Mouse (Mus musculus): Measurements from ENCODE around the gene Ddx39. TPM values are rescaled to one million over a fixed set of nuclear protein-coding genes. Genes with fewer than 3 reads are reported as not detected.

The Ddx39 gene
- polyA plus RNA-seq, 1 experiment, result 24.0 TPM

- no peak for DNase-seq
- 92% methylated on average over 12 of the region's 12 CpGs for WGBS
- Histone ChIP-seq H3K4me1 (ENCODE audit: control insufficient read depth, insufficient read depth, low read length) (no peaks in the 10 kb centered on the region), H3K4me3 (replicated peaks; ENCODE audit: extremely low read depth, low read depth, low read length) (no peak overlapping the region)
- TF ChIP-seq CTCF (IDR thresholded peaks at IDR 0.05; ENCODE audit: insufficient read depth, low read length), result no peak
- TF ChIP-seq POLR2A (IDR thresholded peaks at IDR 0.05; ENCODE audit: borderline replicate concordance, extremely low read depth, low read depth, low read length), result no peak
Observed at GRCm38 (mm10) chr8:83679866-83680265, 35.1 kb upstream of the Ddx39 start.

- DNase-seq, result no peak
- no peak overlapping the region for H3K4me3 ChIP-seq (replicated peaks; ENCODE audit: extremely low read depth, low read depth, low read length)
- 79% methylated on average over 5 of the region's 5 CpGs for WGBS
- no peak for TF ChIP-seq POLR2A (IDR thresholded peaks at IDR 0.05; ENCODE audit: borderline replicate concordance, extremely low read depth, low read depth, low read length)
- H3K4me1 ChIP-seq (ENCODE audit: control insufficient read depth, insufficient read depth, low read length), result no peaks in the 10 kb centered on the region
Observed at GRCm38 (mm10) chr8:83680603-83681002, 34.4 kb upstream of the Ddx39 start.

GRCm38 (mm10) chr8:83681099-83681498, 33.9 kb upstream of the Ddx39 start:
- Histone ChIP-seq H3K4me1 (ENCODE audit: control insufficient read depth, insufficient read depth, low read length) (no peaks in the 10 kb centered on the region), H3K4me3 (replicated peaks; ENCODE audit: extremely low read depth, low read depth, low read length) (no peak overlapping the region)
- no peak for DNase-seq
- TF ChIP-seq POLR2A (IDR thresholded peaks at IDR 0.05; ENCODE audit: borderline replicate concordance, extremely low read depth, low read depth, low read length) (no peak), CTCF (IDR thresholded peaks at IDR 0.05; ENCODE audit: insufficient read depth, low read length) (no peak)
- 37% methylated on average over 6 of the region's 6 CpGs for WGBS

GRCm38 (mm10) chr8:83684517-83684916, 30.5 kb upstream of the Ddx39 start:
- TF ChIP-seq POLR2A (IDR thresholded peaks at IDR 0.05; ENCODE audit: borderline replicate concordance, extremely low read depth, low read depth, low read length) (no peak), CTCF (IDR thresholded peaks at IDR 0.05; ENCODE audit: insufficient read depth, low read length) (no peak)
- H3K4me3 ChIP-seq (replicated peaks; ENCODE audit: extremely low read depth, low read depth, low read length), result no peak overlapping the region
- no peaks in the 10 kb centered on the region for H3K4me1 ChIP-seq (ENCODE audit: control insufficient read depth, insufficient read depth, low read length)
- WGBS, result 92% methylated on average over 9 of the region's 9 CpGs
- no peak for DNase-seq

GRCm38 (mm10) chr8:83689264-83689663, 25.7 kb upstream of the Ddx39 start:
- H3K4me1 ChIP-seq (ENCODE audit: control insufficient read depth, insufficient read depth, low read length), result peaks cover 3% of the 10 kb centered on the region
- no peak overlapping the region for H3K4me3 ChIP-seq (replicated peaks; ENCODE audit: extremely low read depth, low read depth, low read length)
- no peak for DNase-seq
- 89% methylated on average over 6 of the region's 6 CpGs for WGBS
- no peak for TF ChIP-seq POLR2A (IDR thresholded peaks at IDR 0.05; ENCODE audit: borderline replicate concordance, extremely low read depth, low read depth, low read length)
- no peak for TF ChIP-seq CTCF (IDR thresholded peaks at IDR 0.05; ENCODE audit: insufficient read depth, low read length)

- Histone ChIP-seq H3K4me3 (replicated peaks; ENCODE audit: extremely low read depth, low read depth, low read length) (peak overlapping the region; percentile 31), H3K4me1 (ENCODE audit: control insufficient read depth, insufficient read depth, low read length) (peaks cover 27% of the 10 kb centered on the region)
- 50% methylated on average over 10 of the region's 10 CpGs for WGBS
- no peak for TF ChIP-seq POLR2A (IDR thresholded peaks at IDR 0.05; ENCODE audit: borderline replicate concordance, extremely low read depth, low read depth, low read length)
- no peak for TF ChIP-seq CTCF (IDR thresholded peaks at IDR 0.05; ENCODE audit: insufficient read depth, low read length)
- DNase-seq, result peak; percentile 26
Observed at GRCm38 (mm10) chr8:83693609-83694236, 21.3 kb upstream of the Ddx39 start.

GRCm38 (mm10) chr8:83694369-83695160, 20.4 kb upstream of the Ddx39 start:
- WGBS, result 66% methylated on average over 11 of the region's 11 CpGs
- TF ChIP-seq POLR2A (IDR thresholded peaks at IDR 0.05; ENCODE audit: borderline replicate concordance, extremely low read depth, low read depth, low read length) (no peak), CTCF (IDR thresholded peaks at IDR 0.05; ENCODE audit: insufficient read depth, low read length) (no peak)
- Histone ChIP-seq H3K4me1 (ENCODE audit: control insufficient read depth, insufficient read depth, low read length) (peaks cover 27% of the 10 kb centered on the region), H3K4me3 (replicated peaks; ENCODE audit: extremely low read depth, low read depth, low read length) (no peak overlapping the region)
- DNase-seq, result no peak

- no peak overlapping the region for H3K4me3 ChIP-seq (replicated peaks; ENCODE audit: extremely low read depth, low read depth, low read length)
- TF ChIP-seq POLR2A (IDR thresholded peaks at IDR 0.05; ENCODE audit: borderline replicate concordance, extremely low read depth, low read depth, low read length), result no peak
- no peak for TF ChIP-seq CTCF (IDR thresholded peaks at IDR 0.05; ENCODE audit: insufficient read depth, low read length)
- H3K4me1 ChIP-seq (ENCODE audit: control insufficient read depth, insufficient read depth, low read length), result peaks cover 27% of the 10 kb centered on the region
- WGBS, result 60% methylated on average over 17 of the region's 17 CpGs
- DNase-seq, result no peak
Observed at GRCm38 (mm10) chr8:83695351-83696106, 19.4 kb upstream of the Ddx39 start.

- peak overlapping the region; percentile 74 for H3K4me3 ChIP-seq (replicated peaks; ENCODE audit: extremely low read depth, low read depth, low read length)
- H3K4me1 ChIP-seq (ENCODE audit: control insufficient read depth, insufficient read depth, low read length), result peaks cover 27% of the 10 kb centered on the region
- WGBS, result 19% methylated on average over 19 of the region's 19 CpGs
- DNase-seq, result peak; percentile 69
- TF ChIP-seq POLR2A (IDR thresholded peaks at IDR 0.05; ENCODE audit: borderline replicate concordance, extremely low read depth, low read depth, low read length) (peak; percentile 60; the same call in 1 of the 2 replicates), CTCF (IDR thresholded peaks at IDR 0.05; ENCODE audit: insufficient read depth, low read length) (no peak)
Observed at GRCm38 (mm10) chr8:83697374-83698220, 17.4 kb upstream of the Ddx39 start.

Measured in lung, adult 2 months (tissue).